Mouse (Mus musculus) lung, embryonic 14.5 days (tissue): ENCODE measurements around the gene Mad2l1bp. TPM values are rescaled to one million over a fixed set of nuclear protein-coding genes. Genes with fewer than 3 reads are reported as not detected.

ENCODE experiments used
- ATAC-seq: fragments of 200-750 bp; cut with Nextera tagmentation; 2 replicates; pipeline ENCODE4 v1.8.0; 2017; ENCODE audit warnings: mild to moderate bottlenecking, moderate TSS enrichment, moderate library complexity; ENCODE audit not compliant: insufficient read depth
- DNase-seq: peaks from one replicate; pipeline ENCODE4 v3.0.0-alpha.2; 2015
- H3K27ac ChIP-seq: fragments of 300-500 bp; sonication (generic); 2 replicates; pipeline ENCODE4 v1.5.1; 2014; ENCODE audit warnings: low read depth, mild to moderate bottlenecking, moderate library complexity
- H3K27me3 ChIP-seq: fragments of 300-500 bp; sonication (generic); 2 replicates; pipeline ENCODE4 v1.6.1; 2014; ENCODE audit warnings: low read length, control low read depth; ENCODE audit not compliant: insufficient read depth
- H3K36me3 ChIP-seq: fragments of 300-500 bp; sonication (generic); 2 replicates; pipeline ENCODE4 v1.6.1; 2014; ENCODE audit warnings: control low read depth; ENCODE audit not compliant: insufficient read depth
- H3K4me1 ChIP-seq: fragments of 300-500 bp; sonication (generic); 2 replicates; pipeline ENCODE4 v1.6.1; 2014; ENCODE audit warnings: antibody characterized with exemption, control low read depth; ENCODE audit not compliant: insufficient read depth
- H3K4me2 ChIP-seq: fragments of 300-500 bp; sonication (generic); 2 replicates; pipeline ENCODE4 v1.6.1; 2014; ENCODE audit warnings: mild to moderate bottlenecking
- H3K4me3 ChIP-seq: fragments of 300-500 bp; sonication (generic); 2 replicates; pipeline ENCODE4 v1.5.1; 2014; ENCODE audit warnings: low read depth, low read length
- H3K9ac ChIP-seq: fragments of 300-500 bp; sonication (generic); 2 replicates; pipeline ENCODE4 v1.6.1; 2014
- H3K9me3 ChIP-seq: fragments of 300-500 bp; sonication (generic); 2 replicates; pipeline ENCODE4 v1.6.1; 2016; ENCODE audit warnings: low read depth, low read length, control low read depth
- CTCF ChIP-seq: IDR thresholded peaks from 2 replicates; pipeline ENCODE4 v1.5.1; 2016; ENCODE audit warnings: antibody characterized with exemption, low read depth
- WGBS: fragments of 180-500 bp; shearing (Covaris S2); extraction: QIAGEN DNeasy Blood & Tissue Kit; methylation state at CpG from one replicate; pipeline ENCODE4 v1.1.7; 2014; 5-methylcytosine and 5-hydroxymethylcytosine counted together
- polyA plus RNA-seq: library from polyadenylated mRNA; unstranded; fragments of >200 nt; fragmentation: Nextera tagmentation; extraction: Ambion mirVana; gene quantifications from 2 replicates; pipeline ENCODE4 v1.2.1, GENCODE M21; 2014

The Mad2l1bp gene
- polyA plus RNA-seq, 1 experiment from 2014 or later = 41.3 TPM

- no peak for TF ChIP-seq CTCF
Measured at GRCm38 (mm10) chr17:46162951-46163421, 9.6 kb upstream of the Mad2l1bp start.

GRCm38 (mm10) chr17:46162551-46162950 lies 9.2 kb upstream of the Mad2l1bp start:
- H3K4me3 ChIP-seq = peak overlapping the region; percentile 81
- DNase-seq = no peak
- no peak overlapping the region for H3K9ac ChIP-seq
- no peak for ATAC-seq
- H3K27ac ChIP-seq = no peak overlapping the region; the same call in 1 of the 2 replicates
- peaks cover 35% of the 10 kb centered on the region for H3K36me3 ChIP-seq
- no peak for TF ChIP-seq CTCF
- H3K4me2 ChIP-seq = peak overlapping the region; percentile 94
- H3K4me1 ChIP-seq = peaks cover 17% of the 10 kb centered on the region; the same call in 1 of the 2 replicates
- 81% methylated on average over 7 of the region's 7 CpGs for WGBS
- H3K9me3 ChIP-seq = no peaks in the 10 kb centered on the region
- H3K27me3 ChIP-seq = no peaks in the 10 kb centered on the region

More at GRCm38 (mm10) chr17:46162951-46163421, 9.6 kb upstream of the Mad2l1bp start:
- ATAC-seq (no peak), DNase-seq (peak; percentile 53)
- no peaks in the 10 kb centered on the region for H3K9me3 ChIP-seq
- peak overlapping the region; percentile 81; the same call in 1 of the 2 replicates for H3K4me3 ChIP-seq
- peak overlapping the region; percentile 94 for H3K4me2 ChIP-seq
- no peak overlapping the region for H3K9ac ChIP-seq
- WGBS = 53% methylated on average over 9 of the region's 9 CpGs
- peaks cover 40% of the 10 kb centered on the region for H3K36me3 ChIP-seq
- no peak overlapping the region; the same call in 1 of the 2 replicates for H3K27ac ChIP-seq
- H3K4me1 ChIP-seq = peaks cover 17% of the 10 kb centered on the region; the same call in 1 of the 2 replicates
- H3K27me3 ChIP-seq = no peaks in the 10 kb centered on the region

GRCm38 (mm10) chr17:46161710-46162109 lies 8.4 kb upstream of the Mad2l1bp start:
- H3K27me3 ChIP-seq = no peaks in the 10 kb centered on the region
- no peak for ATAC-seq
- H3K9ac ChIP-seq = peak overlapping the region; percentile 84
- peaks cover 17% of the 10 kb centered on the region; the same call in 1 of the 2 replicates for H3K4me1 ChIP-seq
- no peaks in the 10 kb centered on the region for H3K9me3 ChIP-seq
- no peak for TF ChIP-seq CTCF
- H3K36me3 ChIP-seq = peaks cover 27% of the 10 kb centered on the region
- peak overlapping the region; percentile 81 for H3K4me3 ChIP-seq
- WGBS = 43% methylated on average over 9 of the region's 9 CpGs
- no peak overlapping the region; the same call in 1 of the 2 replicates for H3K27ac ChIP-seq
- DNase-seq = no peak
- peak overlapping the region; percentile 94 for H3K4me2 ChIP-seq

- ATAC-seq = peak; percentile 17
Measured at GRCm38 (mm10) chr17:46161179-46161578, 7.8 kb upstream of the Mad2l1bp start.

GRCm38 (mm10) chr17:46160686-46161085 lies 7.3 kb upstream of the Mad2l1bp start, which contains the start of gene Gtpbp2:
TSS of gene Gtpbp2 (plus strand) at chr17:46161032.
- no peaks in the 10 kb centered on the region for H3K27me3 ChIP-seq
- under 1% methylated on average over 23 of the region's 23 CpGs for WGBS

More at GRCm38 (mm10) chr17:46161179-46161578, 7.8 kb upstream of the Mad2l1bp start:
- peak; percentile 70 for DNase-seq
- peak overlapping the region; percentile 81 for H3K4me3 ChIP-seq
- peak overlapping the region; percentile 78; the same call in 1 of the 2 replicates for H3K27ac ChIP-seq
- peak overlapping the region; percentile 84 for H3K9ac ChIP-seq
- H3K36me3 ChIP-seq = peaks cover 22% of the 10 kb centered on the region
- H3K4me1 ChIP-seq = peaks cover 17% of the 10 kb centered on the region; the same call in 1 of the 2 replicates
- no peaks in the 10 kb centered on the region for H3K27me3 ChIP-seq
- peak overlapping the region; percentile 94 for H3K4me2 ChIP-seq
- H3K9me3 ChIP-seq = no peaks in the 10 kb centered on the region
- WGBS = under 1% methylated on average over 19 of the region's 19 CpGs
- TF ChIP-seq CTCF = no peak

GRCm38 (mm10) chr17:46160090-46160662 lies 6.8 kb upstream of the Mad2l1bp start:
- peak overlapping the region; percentile 45 for H3K9ac ChIP-seq
- H3K4me2 ChIP-seq = peak overlapping the region; percentile 94
- peak overlapping the region; percentile 92 for H3K27ac ChIP-seq
- H3K36me3 ChIP-seq = peaks cover 12% of the 10 kb centered on the region
- H3K27me3 ChIP-seq = no peaks in the 10 kb centered on the region
- DNase-seq (peak; percentile 98), ATAC-seq (peak; percentile 79)
- H3K4me3 ChIP-seq = peak overlapping the region; percentile 81
- no peaks in the 10 kb centered on the region for H3K9me3 ChIP-seq
- TF ChIP-seq CTCF = peak; percentile 68
- WGBS = 0% methylated on average over 16 of the region's 16 CpGs
- H3K4me1 ChIP-seq = peaks cover 17% of the 10 kb centered on the region; the same call in 1 of the 2 replicates

More at GRCm38 (mm10) chr17:46160686-46161085, 7.3 kb upstream of the Mad2l1bp start, which contains the start of gene Gtpbp2:
- ATAC-seq (peak; percentile 95), DNase-seq (peak; percentile 100)
- Histone ChIP-seq H3K9ac (peak within 1 kb of the TSS; percentile 84), H3K27ac (peak within 1 kb of the TSS; percentile 92), H3K36me3 (peaks cover 17% of the 10 kb centered on the region), H3K9me3 (no peaks in the 10 kb centered on the region), H3K4me2 (peak within 1 kb of the TSS; percentile 94), H3K4me1 (peaks cover 17% of the 10 kb centered on the region; the same call in 1 of the 2 replicates), H3K4me3 (peak within 1 kb of the TSS; percentile 81)
- TF ChIP-seq CTCF = no peak

- H3K9ac ChIP-seq = no peak overlapping the region
- peak overlapping the region; percentile 94 for H3K4me2 ChIP-seq
- peak overlapping the region; percentile 92; the same call in 1 of the 2 replicates for H3K27ac ChIP-seq
Measured at GRCm38 (mm10) chr17:46159236-46159635, 5.9 kb upstream of the Mad2l1bp start.

More at GRCm38 (mm10) chr17:46159236-46159635, 5.9 kb upstream of the Mad2l1bp start:
- Histone ChIP-seq H3K9me3 (no peaks in the 10 kb centered on the region), H3K27me3 (no peaks in the 10 kb centered on the region), H3K36me3 (peaks cover 2% of the 10 kb centered on the region), H3K4me1 (peaks cover 17% of the 10 kb centered on the region; the same call in 1 of the 2 replicates), H3K4me3 (no peak overlapping the region)
- TF ChIP-seq CTCF = no peak
- ATAC-seq (no peak), DNase-seq (no peak)
- WGBS = 55% methylated on average over 2 of the region's 2 CpGs
